Mouse (Mus musculus) kidney, postnatal 0 days (tissue): ENCODE data around the gene Capn8. TPM values are rescaled to one million over a fixed set of nuclear protein-coding genes. Genes with fewer than 3 reads are reported as not detected.

Experiments used
- ATAC-seq: fragments of 200-750 bp; cut with Nextera tagmentation; replicated peaks from 2 replicates; pipeline ENCODE4 v1.8.0; 2017; ENCODE audit warnings: low read depth, moderate number of reproducible peaks, moderate TSS enrichment, moderate library complexity; ENCODE audit not compliant: low FRiP score
- DNase-seq: peaks from one replicate; pipeline ENCODE4 v3.0.0-alpha.2; 2016; ENCODE audit warnings: low spot score
- H3K27ac ChIP-seq: fragments of 300-500 bp; sonication (generic); 2 replicates; pipeline ENCODE4 v1.5.1; 2014; ENCODE audit warnings: mild to moderate bottlenecking
- H3K27me3 ChIP-seq: fragments of 300-500 bp; sonication (generic); 2 replicates; pipeline ENCODE4 v1.6.1; 2014; ENCODE audit warnings: low read length, mixed read lengths; ENCODE audit not compliant: insufficient read depth
- H3K36me3 ChIP-seq: fragments of 300-500 bp; sonication (generic); 2 replicates; pipeline ENCODE4 v1.6.1; 2014; ENCODE audit warnings: low read length, mixed read lengths; ENCODE audit not compliant: insufficient read depth
- H3K4me1 ChIP-seq: fragments of 300-500 bp; sonication (generic); replicated peaks from 2 replicates; pipeline ENCODE4 v1.6.1; 2014; ENCODE audit warnings: antibody characterized with exemption, low read length, mixed read lengths; ENCODE audit not compliant: insufficient read depth
- H3K4me2 ChIP-seq: fragments of 300-500 bp; sonication (generic); 2 replicates; pipeline ENCODE4 v1.6.1; 2014; ENCODE audit warnings: mild to moderate bottlenecking, low read length, moderate library complexity, mixed read lengths
- H3K4me3 ChIP-seq: fragments of 300-500 bp; sonication (generic); replicated peaks from 2 replicates; pipeline ENCODE4 v1.5.1; 2014; ENCODE audit warnings: low read depth, low read length
- H3K9ac ChIP-seq: fragments of 300-500 bp; sonication (generic); 2 replicates; pipeline ENCODE4 v1.6.1; 2014; ENCODE audit warnings: low read depth, low read length
- H3K9me3 ChIP-seq: fragments of 300-500 bp; sonication (generic); replicated peaks from 2 replicates; pipeline ENCODE4 v1.6.1; 2016; ENCODE audit warnings: low read length, inconsistent platforms, mixed read lengths
- CTCF ChIP-seq: IDR thresholded peaks from 2 replicates; pipeline ENCODE4 v1.5.1; 2016; ENCODE audit warnings: antibody characterized with exemption, low read depth, mild to moderate bottlenecking, moderate library complexity
- WGBS: fragments of 180-500 bp; shearing (Covaris S2); extraction: QIAGEN DNeasy Blood & Tissue Kit; methylation state at CpG from one replicate; pipeline ENCODE4 v1.1.7; 2014; 5-methylcytosine and 5-hydroxymethylcytosine counted together
- polyA plus RNA-seq: library from polyadenylated mRNA; unstranded; fragments of >200 nt; fragmentation: Nextera tagmentation; extraction: Ambion mirVana; gene quantifications from 2 replicates; pipeline ENCODE4 v1.2.1, GENCODE M21; 2015

Capn8 gene
- polyA plus RNA-seq, 1 experiment from 2014 or later, result 0.11 TPM

DNA sequence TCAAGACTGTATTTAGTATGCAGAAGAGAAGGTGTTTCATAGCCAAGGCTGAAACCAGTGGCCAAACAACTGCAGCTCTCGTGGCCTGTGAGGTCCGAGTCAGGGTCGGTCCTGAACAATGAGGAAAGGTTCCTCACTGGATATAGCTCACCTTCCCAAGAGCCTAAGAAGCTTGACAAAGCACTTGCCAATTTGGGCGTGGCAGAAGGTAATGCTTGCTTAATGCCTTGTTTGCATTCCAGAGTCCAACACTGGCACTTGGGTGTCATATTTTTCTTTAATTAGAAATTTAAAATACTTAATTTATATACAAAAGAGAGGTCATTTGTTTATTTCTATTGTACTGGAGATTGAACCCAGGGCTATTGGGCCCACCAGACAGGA, 9.9 kb downstream of the Capn8 start:
- no peak overlapping the region for H3K9ac ChIP-seq
- no peak for ATAC-seq
- H3K36me3 ChIP-seq, result no peaks in the 10 kb centered on the region
- H3K4me3 ChIP-seq, result no peak overlapping the region
- no peak overlapping the region for H3K27ac ChIP-seq
- WGBS, result 46% methylated on average over 4 of the region's 4 CpGs
- no peak for TF ChIP-seq CTCF
- no peaks in the 10 kb centered on the region for H3K9me3 ChIP-seq
- no peaks in the 10 kb centered on the region for H3K27me3 ChIP-seq
- DNase-seq, result no peak
- peaks cover 4% of the 10 kb centered on the region; the same call in 1 of the 2 replicates for H3K4me1 ChIP-seq
- no peak overlapping the region for H3K4me2 ChIP-seq

DNA sequence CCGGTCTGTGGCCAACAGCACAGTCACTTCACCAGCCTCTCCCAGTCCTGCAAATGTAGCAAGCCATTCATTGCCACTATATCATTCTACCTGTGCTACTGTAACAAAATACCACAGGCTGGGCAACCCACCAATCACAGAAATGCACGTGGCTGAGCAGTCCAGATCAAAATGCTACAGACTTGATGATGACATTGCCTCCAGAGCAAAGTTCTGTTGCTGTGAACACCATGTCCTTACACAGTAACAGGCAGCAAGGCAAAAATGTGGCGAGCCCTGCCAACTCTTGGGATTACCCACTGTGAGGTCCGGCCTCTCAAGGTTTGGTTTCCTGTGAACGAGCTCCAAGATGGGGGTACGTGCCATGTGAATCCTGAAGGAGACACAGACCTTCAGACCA, 19.4 kb downstream of the Capn8 start:
- no peaks in the 10 kb centered on the region for H3K36me3 ChIP-seq
- no peak overlapping the region for H3K4me3 ChIP-seq
- TF ChIP-seq CTCF, result no peak
- no peak overlapping the region for H3K9ac ChIP-seq
- no peak overlapping the region for H3K4me2 ChIP-seq
- H3K4me1 ChIP-seq, result peaks cover 5% of the 10 kb centered on the region; the same call in 1 of the 2 replicates
- no peak overlapping the region for H3K27ac ChIP-seq
- WGBS, result 89% methylated on average over 6 of the region's 6 CpGs
- H3K9me3 ChIP-seq, result no peaks in the 10 kb centered on the region
- ATAC-seq (no peak), DNase-seq (no peak)
- H3K27me3 ChIP-seq, result no peaks in the 10 kb centered on the region

DNA sequence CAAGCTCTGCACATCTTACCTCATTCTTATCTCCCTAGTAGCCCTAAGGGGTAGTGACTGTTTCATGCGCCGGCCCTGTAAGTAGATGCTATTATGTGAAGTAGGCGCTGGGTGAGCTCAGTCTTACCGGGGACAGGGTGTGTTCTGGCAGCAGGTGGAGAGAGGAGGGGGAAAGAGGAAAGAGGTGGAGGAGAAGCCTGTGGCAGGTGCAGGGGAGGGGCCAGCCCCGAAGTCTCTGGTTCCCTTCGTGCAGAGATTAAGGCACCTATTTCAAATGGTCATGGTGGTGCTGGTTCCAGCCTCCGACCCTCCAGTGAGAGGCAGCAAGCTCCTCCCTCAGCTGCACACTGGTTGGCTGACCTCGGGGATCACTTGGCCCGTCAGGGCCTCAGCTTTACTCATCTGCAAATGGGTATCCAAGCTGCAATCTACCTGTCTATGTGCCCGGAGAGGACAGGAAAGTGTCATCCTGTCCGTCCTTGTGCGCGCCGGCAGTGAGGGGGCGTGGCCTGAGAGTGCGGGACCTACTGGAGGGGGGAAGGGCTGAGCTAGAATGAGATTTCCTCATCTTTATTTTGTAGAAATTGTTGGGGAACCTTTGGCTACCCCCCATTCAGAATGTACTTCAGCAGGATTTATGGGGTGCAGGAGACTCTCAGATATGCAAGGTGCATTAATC, 20.5 kb downstream of the Capn8 start:
- Histone ChIP-seq H3K27me3 (no peaks in the 10 kb centered on the region), H3K9ac (no peak overlapping the region), H3K4me1 (peaks cover 5% of the 10 kb centered on the region; the same call in 1 of the 2 replicates), H3K4me2 (peak overlapping the region; percentile 56), H3K27ac (no peak overlapping the region), H3K9me3 (no peaks in the 10 kb centered on the region), H3K36me3 (no peaks in the 10 kb centered on the region), H3K4me3 (no peak overlapping the region)
- 17% methylated on average over 16 of the region's 16 CpGs for WGBS
- 0 out of 2 replicates have a peak, but pooled peaks have one; percentile 25 for ATAC-seq
- TF ChIP-seq CTCF, result no peak
- DNase-seq, result no peak

DNA sequence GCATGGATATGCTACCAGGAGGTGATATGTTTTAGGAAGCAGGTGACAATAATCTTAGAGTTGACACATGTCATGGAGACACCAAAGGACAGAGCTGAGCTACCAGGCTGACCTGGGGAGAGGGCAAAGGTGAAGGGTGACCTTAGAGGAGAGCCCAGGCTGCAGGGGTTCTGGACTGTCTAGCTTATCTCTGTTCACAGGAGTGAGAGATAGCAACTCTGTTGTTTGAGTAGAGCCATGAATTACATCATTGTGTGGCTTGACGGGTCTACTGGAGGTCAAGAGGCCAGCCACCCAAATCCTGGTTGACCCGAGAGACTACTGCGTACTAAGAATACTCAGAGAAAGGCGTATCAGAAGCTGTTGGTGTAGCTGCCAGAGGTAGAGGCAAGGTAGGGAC, 22.9 kb downstream of the Capn8 start:
- H3K4me1 ChIP-seq, result peaks cover 5% of the 10 kb centered on the region; the same call in 1 of the 2 replicates
- TF ChIP-seq CTCF, result no peak
- H3K9me3 ChIP-seq, result no peaks in the 10 kb centered on the region
- no peak overlapping the region for H3K27ac ChIP-seq
- ATAC-seq (no peak), DNase-seq (no peak)
- H3K4me3 ChIP-seq, result no peak overlapping the region
- no peaks in the 10 kb centered on the region for H3K27me3 ChIP-seq
- H3K36me3 ChIP-seq, result no peaks in the 10 kb centered on the region
- no peak overlapping the region for H3K4me2 ChIP-seq
- WGBS, result 79% methylated on average over 4 of the region's 4 CpGs
- H3K9ac ChIP-seq, result no peak overlapping the region

DNA sequence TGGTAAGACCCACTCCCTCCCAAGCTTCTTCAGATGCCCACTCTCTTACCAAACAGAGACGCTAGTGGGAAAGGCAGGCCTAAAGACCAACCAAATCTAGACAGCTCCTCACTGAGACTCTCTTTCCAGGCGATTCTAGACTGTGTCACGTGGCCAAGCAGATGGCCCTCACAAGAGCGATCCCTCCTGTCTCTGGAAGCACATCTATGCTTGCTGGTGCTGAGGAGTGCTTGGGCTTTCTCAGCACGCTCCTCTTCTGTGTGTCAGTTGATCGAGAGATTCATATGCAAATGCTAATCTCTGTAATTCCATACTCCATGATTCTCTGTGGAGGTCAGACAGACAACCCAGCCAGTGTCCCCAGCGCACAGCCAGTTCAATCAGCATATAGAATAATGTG, 26.7 kb downstream of the Capn8 start:
- WGBS, result 84% methylated on average over 7 of the region's 7 CpGs
- ATAC-seq, result no peak
- H3K9me3 ChIP-seq, result no peaks in the 10 kb centered on the region

DNA sequence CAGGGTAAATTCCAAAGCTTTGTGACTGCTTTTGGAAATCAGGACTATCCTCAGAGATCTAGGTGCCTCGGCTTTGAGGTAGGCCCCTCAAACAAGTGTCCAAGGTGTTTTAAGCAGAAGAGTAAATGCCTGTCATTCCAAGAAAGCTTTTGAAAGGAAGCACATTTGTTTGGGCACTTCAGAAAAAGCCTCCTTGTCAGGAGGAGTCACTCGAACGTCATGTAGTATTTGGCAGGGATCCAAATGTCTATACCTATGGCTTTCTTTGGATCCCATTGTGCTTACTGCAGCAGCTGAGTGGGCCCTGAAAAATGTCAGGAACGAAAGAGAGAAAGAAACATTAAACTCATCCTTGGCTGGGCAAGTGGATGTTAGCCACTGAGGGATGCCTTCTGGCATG, 27.6 kb downstream of the Capn8 start:
- DNase-seq, result no peak
- no peak for ATAC-seq
- H3K27me3 ChIP-seq, result no peaks in the 10 kb centered on the region
- no peak overlapping the region for H3K4me2 ChIP-seq
- TF ChIP-seq CTCF, result no peak
- no peaks in the 10 kb centered on the region for H3K4me1 ChIP-seq
- H3K4me3 ChIP-seq, result no peak overlapping the region
- WGBS, result 27% methylated on average over 4 of the region's 4 CpGs
- H3K27ac ChIP-seq, result no peak overlapping the region
- H3K9me3 ChIP-seq, result no peaks in the 10 kb centered on the region
- no peaks in the 10 kb centered on the region for H3K36me3 ChIP-seq
- H3K9ac ChIP-seq, result no peak overlapping the region

More for the DNA sequence above, 26.7 kb downstream of the Capn8 start:
- no peak overlapping the region for H3K9ac ChIP-seq
- no peaks in the 10 kb centered on the region for H3K36me3 ChIP-seq
- H3K27me3 ChIP-seq, result no peaks in the 10 kb centered on the region
- DNase-seq, result no peak
- no peak overlapping the region for H3K4me2 ChIP-seq
- no peaks in the 10 kb centered on the region for H3K4me1 ChIP-seq
- no peak for TF ChIP-seq CTCF
- H3K27ac ChIP-seq, result no peak overlapping the region
- H3K4me3 ChIP-seq, result no peak overlapping the region
